Mouse (Mus musculus) testis, adult 2 months (tissue): ENCODE measurements around the gene Fxyd6.

Experiments
- CTCF ChIP-seq: fragments of 200-500 bp; IDR thresholded peaks from 2 replicates; pipeline ENCODE4 v1.5.1; 2012; ENCODE audit warnings: low read depth, mild to moderate bottlenecking, inconsistent platforms, low read length, moderate library complexity; ENCODE audit not compliant: control insufficient read depth, insufficient read depth, insufficient replicate concordance
- POLR2A ChIP-seq: fragments of 200-500 bp; IDR thresholded peaks from 2 replicates; pipeline ENCODE4 v1.6.1; 2012; ENCODE audit warnings: low read depth, mild to moderate bottlenecking, inconsistent platforms, low read length, moderate library complexity; ENCODE audit not compliant: control insufficient read depth

- no peak for TF ChIP-seq POLR2A
- no peak for TF ChIP-seq CTCF
Measured at GRCm38 (mm10) chr9:45376883-45377282, 6.9 kb downstream of the Fxyd6 start.
